Mouse (Mus musculus) gonadal fat pad, adult 2 months (tissue): ENCODE measurements around the gene Gm3696. TPM values are rescaled to one million over a fixed set of nuclear protein-coding genes. Genes with fewer than 3 reads are reported as not detected.
"Not testable (repeated sequence)": the region's sequence is repeated elsewhere in the genome, so short reads cannot be mapped to it uniquely, and the experiment has no call there.

ENCODE experiments used
- DNase-seq: peaks from one replicate; pipeline ENCODE4 v3.0.0-alpha.2; 2012; ENCODE audit warnings: low read depth
- polyA plus RNA-seq: library from polyadenylated mRNA; depleted of rRNA; stranded (reverse); fragments of >200 nt; gene quantifications from 2 replicates; pipeline ENCODE4 v1.2.3, GENCODE M21; 2012; rRNA removed

Gm3696 gene
- polyA plus RNA-seq: 0.80 and 1.5 TPM in 2 replicates

DNA sequence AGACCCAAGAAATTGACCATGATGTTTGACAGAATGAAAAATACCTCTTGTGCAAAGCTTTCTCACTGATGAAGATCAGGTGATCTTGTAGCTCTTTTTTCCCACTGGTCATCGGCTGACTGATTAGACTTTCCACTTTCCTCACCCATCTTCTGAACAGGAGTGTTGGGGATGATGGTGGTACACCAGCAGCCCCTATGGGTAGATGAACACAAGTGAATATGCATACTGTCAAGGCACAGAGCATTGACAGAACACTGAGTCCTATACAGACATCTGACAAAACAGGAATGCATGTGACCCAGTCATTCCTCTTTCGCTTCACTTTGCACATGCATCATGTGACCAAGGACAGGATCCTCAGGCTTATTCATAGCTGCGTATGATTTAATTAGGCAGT, at the start of gene Gm3696:
Gene Gm3696 (minus strand): TSS at position 101 of the 400 bp plus-strand sequence.
- DNase-seq: not testable (repeated sequence)

DNA sequence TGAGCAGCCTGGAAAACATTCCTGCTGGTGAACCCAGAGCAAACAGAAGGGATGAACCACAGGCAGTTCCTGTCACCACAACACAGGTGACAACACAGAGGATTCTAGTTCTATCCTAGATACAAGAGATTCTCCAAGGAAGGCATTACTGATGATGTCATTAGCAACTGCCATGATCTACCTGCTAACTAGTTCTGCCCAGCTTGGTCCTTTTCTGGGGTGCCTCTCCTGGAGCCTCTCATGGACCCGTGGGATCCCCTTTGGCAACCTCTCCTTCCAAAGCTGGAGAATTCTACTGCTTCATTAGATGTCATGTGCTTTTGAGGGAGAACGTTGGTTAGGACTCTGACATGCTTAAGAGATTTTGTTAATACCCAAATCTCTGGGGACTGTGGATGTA, 24.9 kb upstream of the Gm3696 start, which contains the start of gene Gm6676:
Gene Gm6676 (minus strand): TSS at position 101 of the 400 bp plus-strand sequence.
- DNase-seq: not testable (repeated sequence)

DNA sequence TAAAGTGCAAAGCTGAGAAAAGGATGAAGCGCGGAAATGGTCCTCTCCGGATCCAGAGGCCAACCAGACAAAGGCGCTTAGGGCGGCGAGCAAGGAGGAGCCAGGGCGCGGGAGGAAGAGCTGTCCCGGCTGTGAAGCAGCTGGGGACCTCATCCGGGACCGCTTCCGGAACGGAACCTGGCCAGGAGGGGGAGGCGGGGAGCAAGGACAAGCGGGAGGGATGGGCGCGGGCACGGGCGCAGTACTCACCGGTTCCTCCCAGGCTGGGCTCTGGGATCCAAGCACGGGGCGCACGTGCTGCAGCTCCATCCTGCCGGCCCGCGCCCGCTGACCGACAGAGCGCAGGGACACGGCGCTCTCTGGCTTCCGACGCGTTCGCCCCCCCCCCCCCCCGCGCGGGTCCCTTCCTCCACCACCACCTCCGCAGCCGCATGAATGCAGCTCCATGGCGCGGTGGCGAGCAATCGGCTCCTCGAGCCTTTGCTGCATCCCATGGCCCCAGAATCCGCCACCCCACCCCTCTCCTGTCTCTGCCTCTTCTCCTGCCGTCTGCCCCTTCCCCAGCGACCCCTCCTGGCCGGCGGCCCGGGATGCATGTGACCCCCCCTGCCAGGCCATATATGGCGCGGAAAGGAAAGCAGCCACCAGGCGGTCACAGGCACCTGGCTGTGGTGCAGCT, 4.8 kb upstream of the Gm3696 start:
- not testable (repeated sequence) for DNase-seq

DNA sequence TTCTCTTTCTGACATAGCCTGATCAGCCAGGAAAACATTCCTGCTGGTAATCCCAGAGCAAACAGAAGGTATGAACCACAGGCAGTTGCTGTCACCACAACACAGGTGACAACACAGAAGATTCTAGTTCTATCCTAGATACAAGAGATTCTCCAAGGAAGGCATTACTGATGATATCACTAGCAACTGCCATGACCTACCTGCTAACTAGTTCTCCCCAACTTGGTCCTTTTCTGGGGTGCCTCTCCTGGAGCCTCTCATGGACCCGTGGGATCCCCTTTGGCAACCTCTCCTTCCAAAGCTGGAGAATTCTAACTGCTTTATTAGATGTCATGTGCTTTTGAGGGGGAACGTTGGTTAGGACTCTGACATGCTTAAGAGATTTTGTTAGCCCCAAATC, 55.6 kb downstream of the Gm3696 start, which contains the start of gene Gm3685:
Gene Gm3685 (minus strand): TSS at position 101 of the 400 bp plus-strand sequence.
- not testable (repeated sequence) for DNase-seq

Other genes starting within 250 kb of the Gm3696 start
- 0.23 and 0.26 TPM in 2 replicates for gene Gm3667, start 210.7 kb downstream of the Gm3696 start, polyA plus RNA-seq
- not detected in 2 replicates for gene Gm6356, start 126.8 kb downstream of the Gm3696 start, polyA plus RNA-seq
- 0.71 and 1.7 TPM in 2 replicates for gene Gm10406, start 73.2 kb downstream of the Gm3696 start, polyA plus RNA-seq
- not detected in 2 replicates for gene Gm3685, start 55.7 kb downstream of the Gm3696 start, polyA plus RNA-seq
- not detected in 2 replicates for gene Gm6676, start 24.8 kb upstream of the Gm3696 start, polyA plus RNA-seq
- 0.75 and 0.77 TPM in 2 replicates for gene Gm3512, start 73.9 kb upstream of the Gm3696 start, polyA plus RNA-seq
- gene Gm16434, start 93.9 kb upstream of the Gm3696 start, polyA plus RNA-seq: not detected in 2 replicates
- not detected in 2 replicates for gene Gm3727, start 164.1 kb upstream of the Gm3696 start, polyA plus RNA-seq
- gene Gm3739, start 214.4 kb upstream of the Gm3696 start, polyA plus RNA-seq: 0.42 and 0.54 TPM in 2 replicates
- gene Gm5797, start 231.8 kb upstream of the Gm3696 start, polyA plus RNA-seq: not detected in 2 replicates